Mouse (Mus musculus): ENCODE results near the gene Olfr108. TPM values are rescaled to one million over a fixed set of nuclear protein-coding genes. Genes with fewer than 3 reads are reported as not detected.

Gene Olfr108
- not detected in 2 replicates for polyA plus RNA-seq (2014; fragmentation: Nextera tagmentation; extraction: Ambion mirVana)

DNA sequence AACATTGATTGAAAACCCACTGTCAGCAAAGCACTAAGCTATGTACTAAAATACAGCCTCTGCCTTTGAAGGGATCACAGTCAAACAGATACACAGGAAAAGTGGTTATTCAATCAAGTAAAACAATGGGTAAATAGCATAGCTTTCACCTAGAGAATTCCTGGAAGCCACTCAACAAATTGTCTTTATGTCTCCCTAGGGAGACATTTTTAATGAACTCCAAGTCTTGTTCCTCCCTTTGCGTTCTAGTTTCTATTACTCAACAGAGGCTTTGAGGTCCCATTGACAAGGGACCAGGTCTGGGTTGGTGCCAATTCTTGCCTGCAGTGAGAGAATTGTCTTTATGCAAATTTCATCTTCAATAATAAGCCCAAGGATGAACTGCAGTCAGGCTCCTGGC is at the start of gene Olfr108:
Gene Olfr108 (plus strand): TSS at position 301 of the 400 bp plus-strand sequence.
- Histone ChIP-seq H3K4me3 (ENCODE audit: low read depth, low read length) (no peak within 1 kb of the TSS), H3K4me2 (ENCODE audit: low read depth, low read length) (no peak within 1 kb of the TSS), H3K9ac (replicated peaks; ENCODE audit: low read depth, low read length) (no peak within 1 kb of the TSS), H3K9me3 (ENCODE audit: control insufficient read depth, low read length) (no peaks in the 10 kb centered on the region), H3K27me3 (ENCODE audit: control insufficient read depth, insufficient read depth, low read length) (no peaks in the 10 kb centered on the region), H3K36me3 (ENCODE audit: control insufficient read depth, insufficient read depth, low read length) (no peaks in the 10 kb centered on the region), H3K4me1 (ENCODE audit: control insufficient read depth, insufficient read depth, low read length) (no peaks in the 10 kb centered on the region), H3K27ac (ENCODE audit: low read depth, low read length) (no peak within 1 kb of the TSS)
- no peak for ATAC-seq (ENCODE audit: low read depth)
- WGBS: 67% methylated on average over 1 of the region's 1 CpGs

DNA sequence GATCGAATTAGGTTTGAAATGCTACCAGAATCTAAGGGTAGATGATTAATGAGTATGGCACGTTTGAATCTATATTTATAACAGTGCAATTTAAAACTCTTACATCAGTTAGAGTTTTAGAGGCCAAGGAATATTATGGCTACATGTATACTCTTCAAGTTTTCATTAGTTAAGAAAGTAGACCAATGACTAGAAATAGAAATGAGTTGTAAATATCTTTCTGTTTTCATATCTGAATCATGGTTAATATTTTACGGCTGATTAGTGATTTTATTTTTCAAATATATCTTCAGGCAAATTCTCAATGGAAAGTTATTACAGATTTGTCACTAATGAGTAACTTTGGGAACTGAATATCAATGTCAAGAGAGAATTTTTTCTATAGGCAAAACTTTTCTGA is 46.4 kb upstream of the Olfr108 start, which contains the start of gene Olfr107:
Gene Olfr107 (plus strand): TSS at position 301 of the 400 bp plus-strand sequence.
- H3K27ac ChIP-seq (ENCODE audit: low read depth, low read length): no peak within 1 kb of the TSS
- WGBS: 83% methylated on average over 3 of the region's 3 CpGs
- H3K27me3 ChIP-seq (ENCODE audit: control insufficient read depth, insufficient read depth, low read length): no peaks in the 10 kb centered on the region
- H3K4me1 ChIP-seq (ENCODE audit: control insufficient read depth, insufficient read depth, low read length): no peaks in the 10 kb centered on the region
- H3K4me3 ChIP-seq (ENCODE audit: low read depth, low read length): no peak within 1 kb of the TSS
- no peak for ATAC-seq (ENCODE audit: low read depth)
- H3K36me3 ChIP-seq (ENCODE audit: control insufficient read depth, insufficient read depth, low read length): no peaks in the 10 kb centered on the region
- no peaks in the 10 kb centered on the region for H3K9me3 ChIP-seq (ENCODE audit: control insufficient read depth, low read length)
- no peak within 1 kb of the TSS for H3K4me2 ChIP-seq (ENCODE audit: low read depth, low read length)
- no peak within 1 kb of the TSS for H3K9ac ChIP-seq (replicated peaks; ENCODE audit: low read depth, low read length)

DNA sequence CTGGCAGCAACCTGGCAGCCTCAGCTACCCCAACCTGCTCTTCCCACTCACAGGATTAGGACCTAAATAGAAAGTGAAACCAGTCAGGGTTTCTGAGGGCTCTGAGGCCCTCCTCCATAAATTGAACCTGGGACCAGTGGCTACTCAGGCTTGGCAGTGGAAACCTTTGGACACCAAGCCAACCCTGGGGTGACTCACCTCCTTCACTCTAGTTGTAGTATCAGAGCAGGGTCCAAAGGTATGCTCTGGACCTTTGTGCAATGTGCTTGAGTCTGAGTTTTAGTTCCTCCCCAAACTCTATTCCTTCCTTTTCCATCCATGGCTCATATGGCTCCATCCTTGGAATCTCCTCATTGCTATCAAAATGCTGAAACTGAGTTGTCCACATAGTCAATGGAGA is 31.9 kb upstream of the Olfr108 start:
- H3K27ac ChIP-seq (ENCODE audit: low read depth, low read length): no peak overlapping the region
- H3K27me3 ChIP-seq (ENCODE audit: control insufficient read depth, insufficient read depth, low read length): no peaks in the 10 kb centered on the region
- no peak for ATAC-seq (ENCODE audit: low read depth)
- H3K4me2 ChIP-seq (ENCODE audit: low read depth, low read length): no peak overlapping the region
- no peaks in the 10 kb centered on the region for H3K36me3 ChIP-seq (ENCODE audit: control insufficient read depth, insufficient read depth, low read length)
- H3K4me1 ChIP-seq (ENCODE audit: control insufficient read depth, insufficient read depth, low read length): no peaks in the 10 kb centered on the region
- no peak overlapping the region for H3K9ac ChIP-seq (replicated peaks; ENCODE audit: low read depth, low read length)
- no peaks in the 10 kb centered on the region for H3K9me3 ChIP-seq (ENCODE audit: control insufficient read depth, low read length)
- no peak overlapping the region for H3K4me3 ChIP-seq (ENCODE audit: low read depth, low read length)

DNA sequence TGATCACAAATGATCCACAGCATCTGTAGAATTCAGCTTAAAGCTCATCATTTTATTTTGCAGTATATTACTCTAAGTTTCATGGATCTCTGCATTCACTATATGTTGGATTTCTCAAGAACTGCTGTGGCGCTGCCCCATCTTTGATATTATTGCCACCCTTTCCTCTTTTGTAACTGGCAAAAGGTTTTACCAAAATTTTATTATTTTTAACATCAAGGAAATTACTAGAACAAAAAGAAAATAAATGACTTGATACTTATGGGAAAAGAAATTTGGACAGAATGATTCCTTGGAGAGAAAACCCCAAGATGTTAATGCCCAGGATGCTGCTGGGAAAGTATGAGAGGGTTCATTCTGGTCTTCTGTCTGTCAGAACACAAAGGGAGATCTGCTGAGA is 13.3 kb downstream of the Olfr108 start, which contains the start of gene Olfr109:
Gene Olfr109 (plus strand): TSS at position 301 of the 400 bp plus-strand sequence.
- Histone ChIP-seq H3K4me3 (ENCODE audit: low read depth, low read length) (no peak within 1 kb of the TSS), H3K9me3 (ENCODE audit: control insufficient read depth, low read length) (no peaks in the 10 kb centered on the region), H3K27ac (ENCODE audit: low read depth, low read length) (no peak within 1 kb of the TSS), H3K4me2 (ENCODE audit: low read depth, low read length) (no peak within 1 kb of the TSS), H3K4me1 (ENCODE audit: control insufficient read depth, insufficient read depth, low read length) (no peaks in the 10 kb centered on the region), H3K36me3 (ENCODE audit: control insufficient read depth, insufficient read depth, low read length) (no peaks in the 10 kb centered on the region), H3K27me3 (ENCODE audit: control insufficient read depth, insufficient read depth, low read length) (no peaks in the 10 kb centered on the region), H3K9ac (replicated peaks; ENCODE audit: low read depth, low read length) (no peak within 1 kb of the TSS)
- 100% methylated on average over 1 of the region's 1 CpGs for WGBS
- no peak for ATAC-seq (ENCODE audit: low read depth)

DNA sequence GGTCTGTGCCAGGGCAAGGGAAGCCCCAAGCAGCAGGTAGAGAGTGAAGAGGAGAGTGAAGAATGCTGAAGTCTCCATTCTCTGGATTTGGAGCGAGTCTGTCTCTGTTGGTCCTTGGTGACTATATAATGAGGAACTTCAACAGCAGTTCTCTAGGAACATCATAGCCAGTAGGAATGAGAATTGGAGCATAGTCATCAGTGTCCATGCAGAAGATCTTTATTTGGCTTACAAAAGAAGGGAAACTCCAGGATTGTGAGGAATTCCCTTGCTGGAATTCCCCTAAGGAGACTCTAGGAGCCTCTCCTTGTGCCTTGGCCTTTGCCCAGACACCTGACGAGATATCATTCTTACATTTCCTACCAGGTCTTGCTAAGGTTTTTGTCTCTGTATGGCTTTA is 38.2 kb downstream of the Olfr108 start, which contains the start of gene H2-M2:
Gene H2-M2 (minus strand): TSS at position 101 of the 400 bp plus-strand sequence.
- Histone ChIP-seq H3K4me1 (ENCODE audit: control insufficient read depth, insufficient read depth, low read length) (no peaks in the 10 kb centered on the region), H3K27ac (ENCODE audit: low read depth, low read length) (no peak within 1 kb of the TSS), H3K4me2 (ENCODE audit: low read depth, low read length) (no peak within 1 kb of the TSS), H3K9ac (replicated peaks; ENCODE audit: low read depth, low read length) (no peak within 1 kb of the TSS), H3K27me3 (ENCODE audit: control insufficient read depth, insufficient read depth, low read length) (no peaks in the 10 kb centered on the region), H3K9me3 (ENCODE audit: control insufficient read depth, low read length) (no peaks in the 10 kb centered on the region), H3K36me3 (ENCODE audit: control insufficient read depth, insufficient read depth, low read length) (no peaks in the 10 kb centered on the region), H3K4me3 (ENCODE audit: low read depth, low read length) (no peak within 1 kb of the TSS)
- no peak for ATAC-seq (ENCODE audit: low read depth)
- 81% methylated on average over 2 of the region's 2 CpGs for WGBS

DNA sequence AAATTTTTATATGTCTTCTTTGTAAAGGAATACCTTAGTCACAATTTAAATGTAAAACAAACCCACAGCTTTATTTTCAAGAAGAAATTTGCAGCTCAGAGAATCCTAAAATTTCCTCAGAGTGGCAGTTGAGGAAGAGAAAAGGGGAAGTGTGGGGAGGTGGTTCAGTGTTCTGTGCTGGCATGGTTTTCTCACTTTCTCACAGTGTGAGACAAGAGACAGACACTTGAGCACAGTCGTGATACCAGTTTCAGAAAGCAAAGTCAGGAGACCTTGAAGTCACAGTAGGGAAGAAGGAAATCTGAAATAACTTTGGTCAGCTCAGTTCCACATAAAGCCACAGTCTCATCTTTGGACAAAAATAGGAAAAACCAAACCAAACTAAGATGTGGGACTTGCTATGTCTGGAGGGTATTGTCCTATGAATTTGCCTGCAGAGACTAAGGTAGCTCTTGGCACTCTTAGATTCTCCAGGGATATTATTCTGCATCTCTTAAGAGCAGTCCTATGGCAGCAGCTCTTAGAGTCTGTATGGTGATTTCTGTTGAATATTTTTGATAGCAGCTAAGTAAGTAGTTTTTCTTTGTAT is 46.7 kb downstream of the Olfr108 start, which contains the start of gene Olfr110:
Gene Olfr110 (plus strand): TSS at position 539 of the 589 bp plus-strand sequence.
- H3K9me3 ChIP-seq (ENCODE audit: control insufficient read depth, low read length): no peaks in the 10 kb centered on the region
- no peaks in the 10 kb centered on the region for H3K36me3 ChIP-seq (ENCODE audit: control insufficient read depth, insufficient read depth, low read length)
- no peak within 1 kb of the TSS for H3K27ac ChIP-seq (ENCODE audit: low read depth, low read length)
- 60% methylated on average over 1 of the region's 1 CpGs for WGBS
- H3K27me3 ChIP-seq (ENCODE audit: control insufficient read depth, insufficient read depth, low read length): no peaks in the 10 kb centered on the region
- no peaks in the 10 kb centered on the region for H3K4me1 ChIP-seq (ENCODE audit: control insufficient read depth, insufficient read depth, low read length)
- no peak within 1 kb of the TSS for H3K4me2 ChIP-seq (ENCODE audit: low read depth, low read length)
- no peak for ATAC-seq (ENCODE audit: low read depth)
- no peak within 1 kb of the TSS for H3K4me3 ChIP-seq (ENCODE audit: low read depth, low read length)
- H3K9ac ChIP-seq (replicated peaks; ENCODE audit: low read depth, low read length): no peak within 1 kb of the TSS

Other genes starting within 250 kb of the Olfr108 start
- 0.19 TPM in 1 of 2 replicates, not detected in the other for gene Olfr94, start 244.5 kb upstream of the Olfr108 start, polyA plus RNA-seq (2014; fragmentation: Nextera tagmentation; extraction: Ambion mirVana)
- gene Olfr95, start 232.4 kb upstream of the Olfr108 start, polyA plus RNA-seq (2014; fragmentation: Nextera tagmentation; extraction: Ambion mirVana): 0.05 TPM in 1 of 2 replicates, not detected in the other
- not detected in 2 replicates for gene Olfr96, start 225.3 kb upstream of the Olfr108 start, polyA plus RNA-seq (2014; fragmentation: Nextera tagmentation; extraction: Ambion mirVana)
- gene Olfr97, start 208.2 kb upstream of the Olfr108 start, polyA plus RNA-seq (2014; fragmentation: Nextera tagmentation; extraction: Ambion mirVana): not detected in 2 replicates
- gene Olfr98, start 181.7 kb upstream of the Olfr108 start, polyA plus RNA-seq (2014; fragmentation: Nextera tagmentation; extraction: Ambion mirVana): not detected in 2 replicates
- 0.42 and 0.91 TPM in 2 replicates for gene H2-M3, start 175.3 kb upstream of the Olfr108 start, polyA plus RNA-seq (2014; fragmentation: Nextera tagmentation; extraction: Ambion mirVana)
- gene Olfr99, start 162.0 kb upstream of the Olfr108 start, polyA plus RNA-seq (2014; fragmentation: Nextera tagmentation; extraction: Ambion mirVana): not detected in 2 replicates
- gene Olfr101, start 141.2 kb upstream of the Olfr108 start, polyA plus RNA-seq (2014; fragmentation: Nextera tagmentation; extraction: Ambion mirVana): not detected in 2 replicates
- gene Olfr102, start 128.4 kb upstream of the Olfr108 start, polyA plus RNA-seq (2014; fragmentation: Nextera tagmentation; extraction: Ambion mirVana): not detected in 2 replicates
- gene Olfr103, start 105.8 kb upstream of the Olfr108 start, polyA plus RNA-seq (2014; fragmentation: Nextera tagmentation; extraction: Ambion mirVana): not detected in 2 replicates
- not detected in 2 replicates for gene Olfr104-ps, start 85.9 kb upstream of the Olfr108 start, polyA plus RNA-seq (2014; fragmentation: Nextera tagmentation; extraction: Ambion mirVana)
- not detected in 2 replicates for gene Olfr105-ps, start 66.4 kb upstream of the Olfr108 start, polyA plus RNA-seq (2014; fragmentation: Nextera tagmentation; extraction: Ambion mirVana)
- gene Olfr106-ps, start 55.1 kb upstream of the Olfr108 start, polyA plus RNA-seq (2014; fragmentation: Nextera tagmentation; extraction: Ambion mirVana): not detected in 2 replicates
- gene Olfr107, start 46.3 kb upstream of the Olfr108 start, polyA plus RNA-seq (2014; fragmentation: Nextera tagmentation; extraction: Ambion mirVana): not detected in 2 replicates
- not detected in 2 replicates for gene Olfr109, start 13.4 kb downstream of the Olfr108 start, polyA plus RNA-seq (2014; fragmentation: Nextera tagmentation; extraction: Ambion mirVana)
- gene H2-M2, start 38.1 kb downstream of the Olfr108 start, polyA plus RNA-seq (2014; fragmentation: Nextera tagmentation; extraction: Ambion mirVana): not detected in 2 replicates
- gene Olfr110, start 47.0 kb downstream of the Olfr108 start, polyA plus RNA-seq (2014; fragmentation: Nextera tagmentation; extraction: Ambion mirVana): not detected in 2 replicates
- gene Olfr111, start 62.5 kb downstream of the Olfr108 start, polyA plus RNA-seq (2014; fragmentation: Nextera tagmentation; extraction: Ambion mirVana): not detected in 2 replicates
- not detected in 2 replicates for gene Olfr112, start 124.0 kb downstream of the Olfr108 start, polyA plus RNA-seq (2014; fragmentation: Nextera tagmentation; extraction: Ambion mirVana)
- not detected in 2 replicates for gene Olfr113, start 132.2 kb downstream of the Olfr108 start, polyA plus RNA-seq (2014; fragmentation: Nextera tagmentation; extraction: Ambion mirVana)
- not detected in 2 replicates for gene Olfr114, start 147.3 kb downstream of the Olfr108 start, polyA plus RNA-seq (2014; fragmentation: Nextera tagmentation; extraction: Ambion mirVana)
- not detected in 2 replicates for gene Olfr115, start 181.6 kb downstream of the Olfr108 start, polyA plus RNA-seq (2014; fragmentation: Nextera tagmentation; extraction: Ambion mirVana)
- gene Olfr116, start 181.7 kb downstream of the Olfr108 start, polyA plus RNA-seq (2014; fragmentation: Nextera tagmentation; extraction: Ambion mirVana): not detected in 2 replicates
- gene Olfr117, start 218.3 kb downstream of the Olfr108 start, polyA plus RNA-seq (2014; fragmentation: Nextera tagmentation; extraction: Ambion mirVana): not detected in 2 replicates
- gene Olfr118, start 221.5 kb downstream of the Olfr108 start, polyA plus RNA-seq (2014; fragmentation: Nextera tagmentation; extraction: Ambion mirVana): not detected in 2 replicates

Data from neural tube, embryonic 14.5 days (tissue).